Mouse (Mus musculus): ENCODE data around the gene Lcp1.

Gene Lcp1

GRCm38 (mm10) chr14:75208572-75209151 is 77.8 kb downstream of the Lcp1 start:
- Histone ChIP-seq H3K36me3 (ENCODE audit: control insufficient read depth, insufficient read depth, low read length, poor library complexity, severe bottlenecking) (peaks cover 65% of the 10 kb centered on the region), H3K27me3 (ENCODE audit: control insufficient read depth, insufficient read depth, low read length, poor library complexity, severe bottlenecking) (no peaks in the 10 kb centered on the region)
- DNase-seq (ENCODE audit: low read depth, low spot score): no peak

- Histone ChIP-seq H3K36me3 (ENCODE audit: control insufficient read depth, insufficient read depth, low read length, poor library complexity, severe bottlenecking) (peaks cover 61% of the 10 kb centered on the region), H3K27me3 (ENCODE audit: control insufficient read depth, insufficient read depth, low read length, poor library complexity, severe bottlenecking) (no peaks in the 10 kb centered on the region)
- no peak for DNase-seq (ENCODE audit: low read depth, low spot score)
Observed at GRCm38 (mm10) chr14:75213752-75214151, 82.9 kb downstream of the Lcp1 start.

GRCm38 (mm10) chr14:75218843-75219242 is 87.9 kb downstream of the Lcp1 start:
- Histone ChIP-seq H3K27me3 (ENCODE audit: control insufficient read depth, insufficient read depth, low read length, poor library complexity, severe bottlenecking) (no peaks in the 10 kb centered on the region), H3K36me3 (ENCODE audit: control insufficient read depth, insufficient read depth, low read length, poor library complexity, severe bottlenecking) (peaks cover 49% of the 10 kb centered on the region)
- DNase-seq (ENCODE audit: low read depth, low spot score): no peak

- no peak for DNase-seq (ENCODE audit: low read depth, low spot score)
- H3K36me3 ChIP-seq (ENCODE audit: control insufficient read depth, insufficient read depth, low read length, poor library complexity, severe bottlenecking): peaks cover 51% of the 10 kb centered on the region
- H3K27me3 ChIP-seq (ENCODE audit: control insufficient read depth, insufficient read depth, low read length, poor library complexity, severe bottlenecking): no peaks in the 10 kb centered on the region
Observed at GRCm38 (mm10) chr14:75219250-75219913, 88.5 kb downstream of the Lcp1 start.

DNA sequence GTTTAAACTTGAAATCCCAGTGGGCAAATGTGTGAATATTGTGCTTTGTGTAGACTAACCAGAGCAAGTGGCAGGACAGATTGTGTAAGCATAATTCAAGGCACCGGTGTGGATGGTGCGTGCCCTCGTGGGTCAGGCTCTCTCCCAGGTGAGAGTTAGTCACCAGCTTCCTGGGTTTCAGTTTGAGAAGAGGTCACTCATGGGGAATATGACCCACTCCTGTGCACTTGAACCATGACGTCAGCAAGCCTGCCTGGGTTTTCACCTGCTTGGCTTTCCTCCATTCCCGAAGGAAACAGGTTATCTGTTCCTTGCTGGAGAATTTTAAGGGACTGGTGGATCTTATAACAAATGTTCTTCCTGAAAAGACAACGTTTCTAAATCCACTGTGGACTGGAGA is 91.5 kb downstream of the Lcp1 start:
- peaks cover 43% of the 10 kb centered on the region for H3K36me3 ChIP-seq (ENCODE audit: control insufficient read depth, insufficient read depth, low read length, poor library complexity, severe bottlenecking)
- no peaks in the 10 kb centered on the region for H3K27me3 ChIP-seq (ENCODE audit: control insufficient read depth, insufficient read depth, low read length, poor library complexity, severe bottlenecking)
- DNase-seq (ENCODE audit: low read depth, low spot score): no peak

DNA sequence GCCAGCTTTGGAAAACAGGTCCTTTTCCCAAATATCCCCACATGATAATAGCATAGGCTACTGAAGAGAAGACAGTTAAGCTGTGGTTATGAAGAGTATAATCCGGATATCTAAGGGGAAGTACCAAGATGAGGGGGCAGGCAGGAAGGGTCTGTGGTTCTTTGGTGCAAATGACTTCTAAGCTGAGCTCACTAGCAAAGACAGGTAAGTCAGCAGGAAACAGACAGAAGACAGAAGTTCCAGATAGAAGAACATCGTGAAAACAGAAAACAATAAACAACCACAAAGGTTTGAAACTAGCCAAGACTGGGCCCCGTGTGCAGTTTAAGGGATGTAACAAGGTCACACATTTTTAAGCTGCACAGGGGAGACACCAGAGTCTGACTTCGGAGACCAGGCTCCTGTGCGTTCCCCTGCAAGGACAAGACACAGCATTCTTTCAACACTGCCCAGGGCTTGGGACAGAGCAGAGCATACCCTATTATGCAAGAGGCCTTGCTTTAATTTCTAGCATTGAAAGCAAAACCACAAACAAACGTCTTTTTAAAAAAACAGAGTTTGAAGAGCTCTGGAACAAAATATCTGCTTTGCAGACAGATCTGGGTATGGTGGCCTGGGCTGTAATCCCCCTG is 96.7 kb downstream of the Lcp1 start:
- peak; percentile 32 for DNase-seq (ENCODE audit: low read depth, low spot score)
- peaks cover 26% of the 10 kb centered on the region for H3K36me3 ChIP-seq (ENCODE audit: control insufficient read depth, insufficient read depth, low read length, poor library complexity, severe bottlenecking)

GRCm38 (mm10) chr14:75229834-75230233 is 98.9 kb downstream of the Lcp1 start:
- DNase-seq (ENCODE audit: low read depth, low spot score): peak; percentile 79
- peaks cover 18% of the 10 kb centered on the region for H3K36me3 ChIP-seq (ENCODE audit: control insufficient read depth, insufficient read depth, low read length, poor library complexity, severe bottlenecking)
- no peaks in the 10 kb centered on the region for H3K27me3 ChIP-seq (ENCODE audit: control insufficient read depth, insufficient read depth, low read length, poor library complexity, severe bottlenecking)

More for the DNA sequence above, 96.7 kb downstream of the Lcp1 start:
- H3K27me3 ChIP-seq (ENCODE audit: control insufficient read depth, insufficient read depth, low read length, poor library complexity, severe bottlenecking): no peaks in the 10 kb centered on the region

- H3K36me3 ChIP-seq (ENCODE audit: control insufficient read depth, insufficient read depth, low read length, poor library complexity, severe bottlenecking): peaks cover 4% of the 10 kb centered on the region; the same call in 1 of the 2 replicates
- no peak for DNase-seq (ENCODE audit: low read depth, low spot score)
- no peaks in the 10 kb centered on the region for H3K27me3 ChIP-seq (ENCODE audit: control insufficient read depth, insufficient read depth, low read length, poor library complexity, severe bottlenecking)
Observed at GRCm38 (mm10) chr14:75233070-75233469, 102.2 kb downstream of the Lcp1 start.

DNA sequence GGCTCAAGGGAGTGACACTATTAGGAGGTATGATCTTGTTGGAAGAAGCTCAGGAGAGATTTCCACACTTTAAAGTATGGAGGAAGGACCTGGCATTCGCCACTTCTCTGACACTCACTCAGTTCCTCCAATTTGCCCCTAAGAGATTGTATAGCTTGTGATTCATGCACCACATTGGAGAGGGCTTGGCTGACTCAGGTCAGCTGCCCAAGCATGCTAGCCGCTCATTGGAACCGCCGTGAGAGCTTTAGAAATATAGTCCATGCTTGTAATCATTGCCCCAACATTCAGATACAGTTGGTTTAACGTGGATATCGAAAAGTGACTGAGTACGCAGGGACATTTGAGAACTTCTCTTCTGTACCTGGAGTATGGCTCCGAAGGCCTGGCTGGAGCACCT is 104.7 kb downstream of the Lcp1 start:
- no peak for DNase-seq (ENCODE audit: low read depth, low spot score)
- H3K27me3 ChIP-seq (ENCODE audit: control insufficient read depth, insufficient read depth, low read length, poor library complexity, severe bottlenecking): no peaks in the 10 kb centered on the region

DNA sequence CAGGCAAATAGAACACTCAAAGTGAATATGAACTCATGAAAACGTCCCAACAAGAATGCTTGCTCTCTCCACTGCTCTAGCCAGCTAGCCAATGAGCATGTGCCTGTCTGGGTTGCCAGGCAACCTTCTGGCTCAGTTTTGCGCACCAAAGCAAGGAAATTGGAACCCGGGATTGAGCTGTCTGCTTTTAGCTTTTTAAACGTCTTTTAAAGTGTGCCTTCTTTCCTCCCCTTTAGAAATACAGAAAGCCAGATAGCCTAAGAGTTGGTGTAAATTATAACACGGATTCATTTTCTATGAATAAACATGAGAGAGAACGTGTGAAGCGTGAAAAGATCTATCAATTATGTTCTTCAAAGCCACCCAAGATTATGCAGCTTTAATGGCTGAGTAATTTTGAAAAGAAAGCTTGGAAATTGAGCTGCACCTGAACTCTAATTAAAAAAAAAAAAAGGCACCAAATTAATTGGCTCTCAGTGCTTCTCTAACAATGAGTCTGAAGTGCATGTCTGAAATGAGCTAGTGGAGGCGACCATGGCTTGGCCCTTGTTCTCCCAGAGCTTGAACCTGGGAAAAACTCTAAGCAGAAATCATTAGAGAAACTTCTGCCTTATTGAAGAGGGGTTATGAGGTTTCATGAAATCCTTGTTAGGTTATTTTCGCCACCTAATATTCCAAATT is 105.2 kb downstream of the Lcp1 start:
- Histone ChIP-seq H3K27me3 (ENCODE audit: control insufficient read depth, insufficient read depth, low read length, poor library complexity, severe bottlenecking) (no peaks in the 10 kb centered on the region), H3K36me3 (ENCODE audit: control insufficient read depth, insufficient read depth, low read length, poor library complexity, severe bottlenecking) (no peaks in the 10 kb centered on the region)
- DNase-seq (ENCODE audit: low read depth, low spot score): no peak

More for the DNA sequence above, 104.7 kb downstream of the Lcp1 start:
- H3K36me3 ChIP-seq (ENCODE audit: control insufficient read depth, insufficient read depth, low read length, poor library complexity, severe bottlenecking): no peaks in the 10 kb centered on the region; the same call in 1 of the 2 replicates

DNA sequence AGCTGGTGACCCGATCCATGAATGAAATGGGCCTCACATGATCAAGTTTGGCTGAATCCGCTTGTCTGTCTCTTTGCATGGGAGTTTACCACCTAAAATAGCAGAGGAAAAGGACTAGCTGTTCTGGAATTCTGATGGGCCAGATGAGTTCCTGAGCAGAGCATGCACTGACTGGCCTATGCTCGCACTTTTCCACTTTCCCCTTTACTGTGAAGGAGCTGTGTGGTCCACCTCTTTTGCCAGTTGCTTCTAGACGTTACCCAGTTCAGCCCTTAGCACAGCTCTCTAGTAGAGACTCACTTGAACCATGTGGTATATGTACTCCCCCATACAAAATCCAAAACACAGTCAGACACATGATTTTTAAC is 105.7 kb downstream of the Lcp1 start:
- Histone ChIP-seq H3K36me3 (ENCODE audit: control insufficient read depth, insufficient read depth, low read length, poor library complexity, severe bottlenecking) (no peaks in the 10 kb centered on the region), H3K27me3 (ENCODE audit: control insufficient read depth, insufficient read depth, low read length, poor library complexity, severe bottlenecking) (no peaks in the 10 kb centered on the region)
- no peak for DNase-seq (ENCODE audit: low read depth, low spot score)

- no peaks in the 10 kb centered on the region for H3K27me3 ChIP-seq (ENCODE audit: control insufficient read depth, insufficient read depth, low read length, poor library complexity, severe bottlenecking)
- no peaks in the 10 kb centered on the region for H3K36me3 ChIP-seq (ENCODE audit: control insufficient read depth, insufficient read depth, low read length, poor library complexity, severe bottlenecking)
- no peak for DNase-seq (ENCODE audit: low read depth, low spot score)
Observed at GRCm38 (mm10) chr14:75237096-75237495, 106.2 kb downstream of the Lcp1 start.

DNA sequence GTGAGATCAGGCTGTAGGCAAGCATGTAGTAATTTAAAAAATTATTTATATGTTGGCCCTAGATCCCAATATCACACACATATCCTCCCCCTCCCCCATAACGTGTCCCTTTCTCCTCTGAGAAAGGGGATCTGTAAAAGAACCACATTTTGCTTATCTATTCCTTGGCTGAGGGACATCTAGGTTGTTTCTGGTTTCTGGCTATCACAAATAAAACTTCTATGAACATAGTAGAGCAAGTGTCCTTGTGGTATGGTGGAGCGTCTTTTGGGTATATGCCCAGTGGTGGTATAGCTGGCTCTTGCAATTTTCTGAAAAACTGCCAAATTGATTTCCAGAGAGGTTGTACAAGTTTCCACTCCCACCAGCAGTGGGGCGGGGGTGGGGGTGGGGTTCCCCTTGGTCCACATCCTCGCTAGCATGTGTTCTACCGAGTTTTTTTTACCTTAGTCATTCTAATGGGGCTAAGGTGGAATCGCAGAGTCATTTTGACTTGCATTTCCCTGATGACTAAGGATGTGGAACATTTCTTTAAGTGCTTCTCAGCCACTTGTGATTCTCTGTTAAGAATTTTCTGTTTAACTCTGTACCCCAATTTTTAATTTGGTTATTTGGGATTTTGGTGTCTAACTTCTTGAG is 107.3 kb downstream of the Lcp1 start:
- no peaks in the 10 kb centered on the region for H3K27me3 ChIP-seq (ENCODE audit: control insufficient read depth, insufficient read depth, low read length, poor library complexity, severe bottlenecking)
- no peaks in the 10 kb centered on the region for H3K36me3 ChIP-seq (ENCODE audit: control insufficient read depth, insufficient read depth, low read length, poor library complexity, severe bottlenecking)
- no peak for DNase-seq (ENCODE audit: low read depth, low spot score)

DNA sequence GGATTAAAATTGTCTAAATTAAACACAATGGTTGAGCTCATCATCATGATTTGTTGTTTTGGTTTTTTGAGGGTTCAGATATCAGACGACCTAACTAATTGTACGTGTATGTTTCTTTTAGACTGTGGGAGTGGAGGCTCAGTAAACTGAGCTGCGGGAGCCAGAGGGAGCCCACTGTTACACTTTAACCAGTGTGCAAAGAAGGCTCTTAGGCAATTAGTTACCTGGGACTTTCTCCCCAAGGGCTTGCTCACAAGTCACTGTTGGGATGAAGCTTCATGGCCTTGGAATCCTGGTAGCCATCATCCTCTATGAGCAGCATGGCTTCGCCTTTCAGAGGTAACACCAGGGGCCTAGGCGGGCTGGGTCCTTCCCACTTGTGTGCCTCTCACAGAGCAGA is 111.2 kb downstream of the Lcp1 start, which contains the start of gene Cpb2:
Gene Cpb2, plus strand, starts transcription at position 201 of the 400 bp plus-strand sequence.
- Histone ChIP-seq H3K36me3 (ENCODE audit: control insufficient read depth, insufficient read depth, low read length, poor library complexity, severe bottlenecking) (no peaks in the 10 kb centered on the region), H3K27me3 (ENCODE audit: control insufficient read depth, insufficient read depth, low read length, poor library complexity, severe bottlenecking) (no peaks in the 10 kb centered on the region)
- no peak for DNase-seq (ENCODE audit: low read depth, low spot score)
